Mouse (Mus musculus) brain, embryonic 14.5 days (tissue): ENCODE results near the gene Arhgap44. TPM values are rescaled to one million over a fixed set of nuclear protein-coding genes. Genes with fewer than 3 reads are reported as not detected.

Source experiments
- DNase-seq: peaks from one replicate; pipeline ENCODE4 v3.0.0-alpha.2; 2011; ENCODE audit warnings: low read depth
- CTCF ChIP-seq: fragments of 200-500 bp; IDR thresholded peaks from 2 replicates; pipeline ENCODE4 v1.5.1; 2012; ENCODE audit warnings: inconsistent platforms, mild to moderate bottlenecking, moderate library complexity, borderline replicate concordance; ENCODE audit not compliant: insufficient read depth, insufficient read length; ENCODE audit errors: extremely low read depth
- POLR2A ChIP-seq: fragments of 200-500 bp; IDR thresholded peaks from 2 replicates; pipeline ENCODE4 v1.6.1; 2012; ENCODE audit warnings: mild to moderate bottlenecking, inconsistent platforms, borderline replicate concordance; ENCODE audit not compliant: poor library complexity, insufficient read depth, insufficient read length, severe bottlenecking; ENCODE audit errors: extremely low read depth
- polyA plus RNA-seq: library from polyadenylated mRNA; depleted of rRNA; stranded (reverse); fragments of >200 nt; gene quantifications from 2 replicates; pipeline ENCODE4 v1.2.3, GENCODE M21; 2012

Arhgap44 gene
- polyA plus RNA-seq, 1 experiment, result 12.2 TPM

GRCm38 (mm10) chr11:65129110-65129509 is 33.7 kb downstream of the Arhgap44 start:
- TF ChIP-seq POLR2A, result no peak
- no peak; the same call in 1 of the 2 replicates for TF ChIP-seq CTCF
- DNase-seq, result no peak

- no peak for TF ChIP-seq CTCF
- no peak for TF ChIP-seq POLR2A
- DNase-seq, result no peak
Measured at GRCm38 (mm10) chr11:65128666-65129065, 34.1 kb downstream of the Arhgap44 start.

GRCm38 (mm10) chr11:65126566-65126965 is 36.2 kb downstream of the Arhgap44 start:
- TF ChIP-seq CTCF (no peak), POLR2A (no peak)
- DNase-seq, result no peak

- peak; percentile 82 for DNase-seq
- TF ChIP-seq CTCF, result no peak
- TF ChIP-seq POLR2A, result no peak
Measured at GRCm38 (mm10) chr11:65124913-65125418, 37.8 kb downstream of the Arhgap44 start.

- TF ChIP-seq CTCF, result no peak
- no peak for TF ChIP-seq POLR2A
Measured at GRCm38 (mm10) chr11:65120276-65120675, 42.5 kb downstream of the Arhgap44 start.

GRCm38 (mm10) chr11:65115811-65116210 is 47.0 kb downstream of the Arhgap44 start:
- no peak for TF ChIP-seq POLR2A
- no peak for TF ChIP-seq CTCF
- no peak for DNase-seq

More at GRCm38 (mm10) chr11:65120276-65120675, 42.5 kb downstream of the Arhgap44 start:
- no peak for DNase-seq

- no peak for TF ChIP-seq POLR2A
- TF ChIP-seq CTCF, result no peak
- no peak for DNase-seq
Measured at GRCm38 (mm10) chr11:65112086-65112485, 50.7 kb downstream of the Arhgap44 start.

GRCm38 (mm10) chr11:65111651-65112050 is 51.1 kb downstream of the Arhgap44 start:
- TF ChIP-seq POLR2A, result no peak
- no peak for TF ChIP-seq CTCF
- no peak for DNase-seq

- no peak for TF ChIP-seq CTCF
- TF ChIP-seq POLR2A, result no peak
- DNase-seq, result peak; percentile 24
Measured at GRCm38 (mm10) chr11:65110058-65110457, 52.7 kb downstream of the Arhgap44 start.

- peak; percentile 82 for DNase-seq
- TF ChIP-seq POLR2A (no peak), CTCF (peak; percentile 23; the same call in 1 of the 2 replicates)
Measured at GRCm38 (mm10) chr11:65107734-65108171, 55.0 kb downstream of the Arhgap44 start.

- no peak for TF ChIP-seq CTCF
- TF ChIP-seq POLR2A, result no peak
- no peak for DNase-seq
Measured at GRCm38 (mm10) chr11:65107151-65107550, 55.6 kb downstream of the Arhgap44 start.

GRCm38 (mm10) chr11:65104076-65104475 is 58.7 kb downstream of the Arhgap44 start:
- TF ChIP-seq POLR2A (no peak), CTCF (no peak)
- no peak for DNase-seq
